Mouse (Mus musculus) left cerebral cortex, postnatal 36 days (tissue): ENCODE data around the gene Ywhaq. TPM values are rescaled to one million over a fixed set of nuclear protein-coding genes. Genes with fewer than 3 reads are reported as not detected.
A peak's percentile ranks its signal among the peaks of the same experiment; 100 is the strongest.
"Not testable (repeated sequence)": the region's sequence is repeated elsewhere in the genome, so short reads cannot be mapped to it uniquely, and the experiment has no call there.

ENCODE experiments used
- DNase-seq, 2 experiments: peaks; one replicate each; pipeline ENCODE4 v3.0.0; 2021 to 2022; ENCODE audit warnings: low spot score in 2 of 2, mixed read lengths in 1 of 2
- intact Hi-C: fragments of 180-260 bp; cut with DNase I; formaldehyde crosslinking; loops from one replicate; pipeline ENCODE4 v1.15.1; 2025
- total RNA-seq, 2 experiments: library from RNA; stranded (reverse); gene quantifications; 2 replicates each; pipeline ENCODE4 v1.2.3; 2021

Gene Ywhaq
- total RNA-seq, 2 experiments from 2014 or later: 430 to 485 TPM

- DNase-seq: no peak
- intact Hi-C loops: loop anchor here (10.0 kb wide), 1 partner anchor 97 kb away; no protein-coding TSS in a partner anchor
These were observed 646 bp upstream of the Ywhaq start for GRCm38 (mm10) chr12:21418083-21418482.

- intact Hi-C loops: loop anchor here (2.0 to 10.0 kb wide), 2 partner anchors 44 to 98 kb away; partner anchors contain the start of gene Adam17
- DNase-seq: peak; percentile 12 to 17
These were observed 931 bp downstream of the Ywhaq start for GRCm38 (mm10) chr12:21416506-21416905.

GRCm38 (mm10) chr12:21410620-21411019 is 6.8 kb downstream of the Ywhaq start:
- no peak for DNase-seq
- intact Hi-C loops: loop anchor here (10.0 kb wide), 1 partner anchor 104 kb away; no protein-coding TSS in a partner anchor

GRCm38 (mm10) chr12:21409651-21410050 is 7.8 kb downstream of the Ywhaq start:
- intact Hi-C loops: loop anchor here (10.0 kb wide), 1 partner anchor 105 kb away; no protein-coding TSS in a partner anchor
- DNase-seq: no peak

- no peak for DNase-seq
- intact Hi-C loops: no loop called here
These were observed 8.6 kb downstream of the Ywhaq start for GRCm38 (mm10) chr12:21408789-21409367.

- intact Hi-C loops: no loop called here
- DNase-seq: no peak
These were observed 14.7 kb downstream of the Ywhaq start for GRCm38 (mm10) chr12:21402771-21403170.

GRCm38 (mm10) chr12:21386201-21386600 is 31.2 kb downstream of the Ywhaq start:
- no peak for DNase-seq
- intact Hi-C loops: no loop called here

GRCm38 (mm10) chr12:21378765-21379346 is 38.6 kb downstream of the Ywhaq start:
- DNase-seq, intact Hi-C loops: not testable (repeated sequence)

GRCm38 (mm10) chr12:21375376-21376157 is 41.9 kb downstream of the Ywhaq start:
- intact Hi-C loops: no loop called here
- DNase-seq: no peak

GRCm38 (mm10) chr12:21373820-21374475 is 43.5 kb downstream of the Ywhaq start:
- intact Hi-C loops: loop anchor here (2.0 kb wide), 1 partner anchor 43 kb away; the partner anchor contains the start of gene Ywhaq
- DNase-seq: no peak

GRCm38 (mm10) chr12:21373100-21373819 is 44.2 kb downstream of the Ywhaq start, which contains the start of gene Adam17:
Gene Adam17 (minus strand): TSS chr12:21373632.
- intact Hi-C loops: loop anchor here (2.0 kb wide), 1 partner anchor 44 kb away; the partner anchor contains the start of gene Ywhaq
- peak; percentile 96 to 98 for DNase-seq

GRCm38 (mm10) chr12:21370035-21370611 is 47.3 kb downstream of the Ywhaq start:
- DNase-seq: no peak
- intact Hi-C loops: no loop called here

- intact Hi-C loops: no loop called here
- no peak for DNase-seq
These were observed 48.4 kb downstream of the Ywhaq start for GRCm38 (mm10) chr12:21369087-21369410.

- intact Hi-C loops: no loop called here
- DNase-seq: no peak
These were observed 48.9 kb downstream of the Ywhaq start for GRCm38 (mm10) chr12:21368376-21369086.

- intact Hi-C loops: no loop called here
- DNase-seq: no peak
These were observed 52.6 kb downstream of the Ywhaq start for GRCm38 (mm10) chr12:21364624-21365435.

- no peak for DNase-seq
- intact Hi-C loops: no loop called here
These were observed 54.2 kb downstream of the Ywhaq start for GRCm38 (mm10) chr12:21363195-21363594.

- intact Hi-C loops: no loop called here
- DNase-seq: no peak
These were observed 54.8 kb downstream of the Ywhaq start for GRCm38 (mm10) chr12:21362686-21363085.

GRCm38 (mm10) chr12:21353681-21354080 is 63.8 kb downstream of the Ywhaq start:
- intact Hi-C loops: no loop called here
- no peak for DNase-seq
